Mouse (Mus musculus) neural tube, embryonic 15.5 days (tissue): ENCODE data around the gene Gm20388. TPM values are rescaled to one million over a fixed set of nuclear protein-coding genes. Genes with fewer than 3 reads are reported as not detected.

Experiments
- ATAC-seq: fragments of 200-750 bp; cut with Nextera tagmentation; 2 replicates; pipeline ENCODE4 v1.8.0; 2017; ENCODE audit warnings: mild to moderate bottlenecking, moderate TSS enrichment, moderate library complexity; ENCODE audit not compliant: low FRiP score
- H3K27ac ChIP-seq: fragments of 300-500 bp; sonication (generic); replicated peaks from 2 replicates; pipeline ENCODE4 v1.5.1; 2015; ENCODE audit warnings: mild to moderate bottlenecking, inconsistent platforms
- H3K27me3 ChIP-seq: fragments of 300-500 bp; sonication (generic); replicated peaks from 2 replicates; pipeline ENCODE4 v1.6.1; 2015; ENCODE audit warnings: inconsistent platforms
- H3K36me3 ChIP-seq: fragments of 300-500 bp; sonication (generic); 2 replicates; pipeline ENCODE4 v1.6.1; 2015; ENCODE audit warnings: inconsistent platforms
- H3K4me1 ChIP-seq: fragments of 300-500 bp; sonication (generic); 2 replicates; pipeline ENCODE4 v1.6.1; 2015; ENCODE audit warnings: inconsistent platforms
- H3K4me2 ChIP-seq: fragments of 300-500 bp; sonication (generic); 2 replicates; pipeline ENCODE4 v1.6.1; 2015; ENCODE audit warnings: inconsistent platforms, mild to moderate bottlenecking, moderate library complexity
- H3K4me3 ChIP-seq: fragments of 300-500 bp; sonication (generic); replicated peaks from 2 replicates; pipeline ENCODE4 v1.5.1; 2015; ENCODE audit warnings: mild to moderate bottlenecking, inconsistent platforms
- H3K9ac ChIP-seq: fragments of 300-500 bp; sonication (generic); replicated peaks from 2 replicates; pipeline ENCODE4 v1.6.1; 2015; ENCODE audit warnings: mild to moderate bottlenecking, inconsistent platforms
- H3K9me3 ChIP-seq: fragments of 300-500 bp; sonication (generic); replicated peaks from 2 replicates; pipeline ENCODE4 v1.6.1; 2016; ENCODE audit warnings: inconsistent platforms
- WGBS: fragments of 180-500 bp; shearing (Covaris S2); methylation state at CpG from one replicate; pipeline ENCODE4 v1.1.7; 2015; ENCODE audit warnings: mixed read lengths; 5-methylcytosine and 5-hydroxymethylcytosine counted together
- polyA plus RNA-seq: library from polyadenylated mRNA; unstranded; fragments of >200 nt; fragmentation: Nextera tagmentation; extraction: Ambion mirVana; gene quantifications from 2 replicates; pipeline ENCODE4 v1.2.1, GENCODE M21; 2015

Gm20388 gene
- polyA plus RNA-seq, 1 experiment from 2014 or later = not detected

DNA sequence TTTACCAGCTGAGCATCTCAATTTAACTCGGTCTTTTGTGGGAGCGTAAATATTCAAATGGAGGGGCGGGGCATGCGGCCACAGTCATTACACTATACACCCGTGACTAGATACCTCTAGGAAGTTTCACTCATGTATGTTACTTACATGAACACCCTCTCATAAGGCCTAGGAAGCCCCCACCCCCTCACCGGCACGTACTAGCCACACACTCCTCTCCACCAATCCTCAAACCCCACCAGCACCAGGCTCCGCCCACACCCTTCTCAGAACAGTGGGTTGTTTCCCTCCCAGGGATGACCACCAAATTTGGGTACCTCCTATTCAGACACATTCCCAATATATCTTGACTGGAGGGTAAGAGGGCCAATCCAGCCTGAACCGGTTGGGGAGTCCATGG is 696.8 kb downstream of the Gm20388 start:
- ATAC-seq = 0 out of 2 replicates have a peak, but pooled peaks have one; percentile 30
- Histone ChIP-seq H3K9ac (no peak overlapping the region), H3K4me3 (no peak overlapping the region)

GRCm38 (mm10) chr8:120607885-120608284 is 697.2 kb downstream of the Gm20388 start:
- WGBS = 13% methylated on average over 7 of the region's 7 CpGs
- Histone ChIP-seq H3K4me2 (no peak overlapping the region), H3K27ac (no peak overlapping the region)

More for the DNA sequence above, 696.8 kb downstream of the Gm20388 start:
- no peaks in the 10 kb centered on the region for H3K9me3 ChIP-seq
- 72% methylated on average over 9 of the region's 9 CpGs for WGBS
- no peak overlapping the region for H3K27ac ChIP-seq
- H3K4me2 ChIP-seq = no peak overlapping the region
- no peaks in the 10 kb centered on the region for H3K36me3 ChIP-seq
- H3K4me1 ChIP-seq = peaks cover 6% of the 10 kb centered on the region
- H3K27me3 ChIP-seq = peaks cover 8% of the 10 kb centered on the region; the same call in 1 of the 2 replicates

GRCm38 (mm10) chr8:120610824-120611223 is 700.2 kb downstream of the Gm20388 start:
- WGBS = 81% methylated on average over 6 of the region's 6 CpGs
- H3K27ac ChIP-seq = no peak overlapping the region
- no peaks in the 10 kb centered on the region for H3K36me3 ChIP-seq
- no peak overlapping the region for H3K4me2 ChIP-seq
- peaks cover 8% of the 10 kb centered on the region; the same call in 1 of the 2 replicates for H3K27me3 ChIP-seq
- no peaks in the 10 kb centered on the region for H3K9me3 ChIP-seq
- no peak for ATAC-seq
- no peak overlapping the region for H3K9ac ChIP-seq
- no peak overlapping the region for H3K4me3 ChIP-seq
- no peaks in the 10 kb centered on the region; the same call in 1 of the 2 replicates for H3K4me1 ChIP-seq

More at GRCm38 (mm10) chr8:120607885-120608284, 697.2 kb downstream of the Gm20388 start:
- ATAC-seq = no peak
- Histone ChIP-seq H3K9ac (no peak overlapping the region), H3K4me1 (peaks cover 2% of the 10 kb centered on the region), H3K36me3 (no peaks in the 10 kb centered on the region), H3K4me3 (no peak overlapping the region), H3K9me3 (no peaks in the 10 kb centered on the region), H3K27me3 (peaks cover 8% of the 10 kb centered on the region; the same call in 1 of the 2 replicates)

- Histone ChIP-seq H3K4me2 (no peak overlapping the region), H3K36me3 (no peaks in the 10 kb centered on the region), H3K4me1 (peaks cover 20% of the 10 kb centered on the region), H3K27me3 (peaks cover 4% of the 10 kb centered on the region; the same call in 1 of the 2 replicates), H3K4me3 (no peak overlapping the region), H3K9ac (no peak overlapping the region), H3K9me3 (no peaks in the 10 kb centered on the region), H3K27ac (no peak overlapping the region)
- ATAC-seq = no peak
- WGBS = 93% methylated on average over 3 of the region's 3 CpGs
Measured at GRCm38 (mm10) chr8:120614491-120614890, 703.9 kb downstream of the Gm20388 start.

GRCm38 (mm10) chr8:120616663-120617626 is 706.3 kb downstream of the Gm20388 start:
- Histone ChIP-seq H3K27me3 (no peaks in the 10 kb centered on the region), H3K4me1 (peaks cover 29% of the 10 kb centered on the region), H3K27ac (0 out of 2 replicates have a peak overlapping the region, but pooled peaks have one; percentile 13), H3K36me3 (no peaks in the 10 kb centered on the region), H3K9me3 (no peaks in the 10 kb centered on the region), H3K4me2 (no peak overlapping the region), H3K9ac (no peak overlapping the region), H3K4me3 (no peak overlapping the region)
- WGBS = 28% methylated on average over 7 of the region's 8 CpGs
- peak; percentile 46; the same call in 1 of the 2 replicates for ATAC-seq

DNA sequence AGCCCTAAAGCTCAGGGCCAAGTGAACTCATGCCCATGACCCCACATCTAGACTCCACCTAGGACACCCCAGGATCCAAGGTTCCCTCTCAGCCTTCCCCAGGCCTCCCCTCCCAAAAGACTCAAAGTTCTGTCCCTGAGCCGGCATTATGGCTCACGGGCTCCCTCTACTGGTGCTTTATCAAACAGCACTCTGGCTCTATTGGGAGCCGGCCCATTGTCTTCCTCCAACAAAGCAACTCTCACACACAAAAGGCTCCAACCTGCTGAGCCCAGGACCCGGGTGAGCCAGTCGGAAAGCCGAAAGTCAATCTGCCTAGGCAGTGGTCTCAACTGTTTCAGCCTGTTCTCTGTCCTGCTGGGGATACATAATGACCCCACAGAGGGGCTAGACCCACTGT is 707.5 kb downstream of the Gm20388 start:
- no peaks in the 10 kb centered on the region for H3K36me3 ChIP-seq
- H3K9me3 ChIP-seq = no peaks in the 10 kb centered on the region
- H3K4me1 ChIP-seq = peaks cover 29% of the 10 kb centered on the region
- peak overlapping the region; percentile 45; the same call in 1 of the 2 replicates for H3K27ac ChIP-seq
- no peak overlapping the region for H3K4me3 ChIP-seq
- under 1% methylated on average over 6 of the region's 6 CpGs for WGBS
- H3K4me2 ChIP-seq = peak overlapping the region; percentile 33; the same call in 1 of the 2 replicates
- no peaks in the 10 kb centered on the region for H3K27me3 ChIP-seq
- ATAC-seq = peak; percentile 26
- no peak overlapping the region for H3K9ac ChIP-seq

- ATAC-seq = no peak
- no peaks in the 10 kb centered on the region for H3K9me3 ChIP-seq
- H3K36me3 ChIP-seq = no peaks in the 10 kb centered on the region
- 75% methylated on average over 11 of the region's 11 CpGs for WGBS
- no peaks in the 10 kb centered on the region for H3K27me3 ChIP-seq
- H3K4me2 ChIP-seq = no peak overlapping the region
- no peak overlapping the region for H3K9ac ChIP-seq
- no peak overlapping the region for H3K27ac ChIP-seq
- H3K4me3 ChIP-seq = no peak overlapping the region
- H3K4me1 ChIP-seq = peaks cover 29% of the 10 kb centered on the region
Measured at GRCm38 (mm10) chr8:120619235-120620180, 708.9 kb downstream of the Gm20388 start.

DNA sequence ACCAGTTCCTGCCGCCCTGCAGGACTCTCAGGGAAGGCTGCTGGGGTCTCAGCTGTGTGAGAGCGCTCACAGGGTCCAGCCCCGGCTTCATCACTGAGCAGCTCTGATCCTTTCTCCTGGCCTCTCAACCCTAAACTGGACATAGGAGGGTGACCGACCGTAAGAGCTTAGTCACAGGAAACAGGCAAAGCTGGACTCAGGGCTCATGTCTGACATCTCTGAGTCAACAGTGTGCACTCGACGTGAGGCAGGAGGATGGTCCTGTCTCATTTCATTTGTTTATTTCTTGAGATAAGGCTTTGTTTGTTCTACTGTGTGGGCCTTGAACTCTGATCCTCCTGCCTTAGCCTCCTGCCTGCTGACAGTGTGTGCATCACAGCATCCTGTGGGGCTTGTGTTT is 709.8 kb downstream of the Gm20388 start:
- Histone ChIP-seq H3K27me3 (no peaks in the 10 kb centered on the region), H3K4me2 (no peak overlapping the region), H3K9ac (no peak overlapping the region), H3K36me3 (no peaks in the 10 kb centered on the region), H3K4me3 (no peak overlapping the region), H3K4me1 (peaks cover 29% of the 10 kb centered on the region), H3K9me3 (no peaks in the 10 kb centered on the region), H3K27ac (no peak overlapping the region)
- ATAC-seq = no peak
- WGBS = 59% methylated on average over 7 of the region's 7 CpGs

DNA sequence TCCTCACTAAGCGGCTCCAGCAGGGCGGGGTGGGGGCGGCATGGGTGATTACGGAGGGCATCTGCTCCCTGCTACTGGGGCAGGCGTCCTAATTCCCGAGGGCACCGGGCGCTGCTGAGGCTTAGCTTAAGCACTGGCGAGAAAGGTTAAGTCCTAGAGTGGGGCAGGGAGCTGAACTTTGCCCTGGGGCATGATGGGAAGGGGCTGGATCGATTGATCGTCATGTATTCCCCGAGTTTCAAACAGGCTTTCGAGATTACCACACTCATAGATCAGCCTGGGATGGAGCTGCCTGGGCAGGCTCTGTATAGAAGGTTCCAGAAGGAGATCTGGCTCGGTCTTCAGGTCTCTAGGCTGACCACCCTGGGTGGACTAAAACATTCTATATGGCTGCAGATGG is 711.5 kb downstream of the Gm20388 start:
- Histone ChIP-seq H3K36me3 (no peaks in the 10 kb centered on the region), H3K9me3 (no peaks in the 10 kb centered on the region), H3K4me1 (peaks cover 20% of the 10 kb centered on the region), H3K27ac (no peak overlapping the region), H3K4me2 (no peak overlapping the region), H3K4me3 (no peak overlapping the region), H3K27me3 (no peaks in the 10 kb centered on the region), H3K9ac (no peak overlapping the region)
- 71% methylated on average over 14 of the region's 14 CpGs for WGBS
- no peak for ATAC-seq

GRCm38 (mm10) chr8:120623608-120624007 is 713.0 kb downstream of the Gm20388 start:
- ATAC-seq = no peak
- no peak overlapping the region for H3K4me2 ChIP-seq
- H3K4me1 ChIP-seq = peaks cover 9% of the 10 kb centered on the region; the same call in 1 of the 2 replicates
- no peak overlapping the region for H3K4me3 ChIP-seq
- H3K9me3 ChIP-seq = no peaks in the 10 kb centered on the region
- no peak overlapping the region for H3K27ac ChIP-seq
- no peak overlapping the region for H3K9ac ChIP-seq
- 76% methylated on average over 2 of the region's 2 CpGs for WGBS
- H3K36me3 ChIP-seq = no peaks in the 10 kb centered on the region
- H3K27me3 ChIP-seq = no peaks in the 10 kb centered on the region

GRCm38 (mm10) chr8:120626461-120626860 is 715.8 kb downstream of the Gm20388 start:
- H3K27me3 ChIP-seq = no peaks in the 10 kb centered on the region
- H3K4me1 ChIP-seq = peaks cover 4% of the 10 kb centered on the region; the same call in 1 of the 2 replicates
- no peaks in the 10 kb centered on the region for H3K9me3 ChIP-seq
- no peak overlapping the region for H3K27ac ChIP-seq
- WGBS = 70% methylated on average over 11 of the region's 11 CpGs
- no peaks in the 10 kb centered on the region for H3K36me3 ChIP-seq
- no peak overlapping the region for H3K4me2 ChIP-seq
- H3K4me3 ChIP-seq = no peak overlapping the region
- no peak for ATAC-seq
- H3K9ac ChIP-seq = no peak overlapping the region
